Mouse (Mus musculus) cerebellum, adult 11 months (tissue): Measurements from ENCODE around the gene Cep44.

Experiments used
- DNase-seq: peaks from one replicate; pipeline ENCODE4 v3.0.0; 2022

Cep44 gene

DNA sequence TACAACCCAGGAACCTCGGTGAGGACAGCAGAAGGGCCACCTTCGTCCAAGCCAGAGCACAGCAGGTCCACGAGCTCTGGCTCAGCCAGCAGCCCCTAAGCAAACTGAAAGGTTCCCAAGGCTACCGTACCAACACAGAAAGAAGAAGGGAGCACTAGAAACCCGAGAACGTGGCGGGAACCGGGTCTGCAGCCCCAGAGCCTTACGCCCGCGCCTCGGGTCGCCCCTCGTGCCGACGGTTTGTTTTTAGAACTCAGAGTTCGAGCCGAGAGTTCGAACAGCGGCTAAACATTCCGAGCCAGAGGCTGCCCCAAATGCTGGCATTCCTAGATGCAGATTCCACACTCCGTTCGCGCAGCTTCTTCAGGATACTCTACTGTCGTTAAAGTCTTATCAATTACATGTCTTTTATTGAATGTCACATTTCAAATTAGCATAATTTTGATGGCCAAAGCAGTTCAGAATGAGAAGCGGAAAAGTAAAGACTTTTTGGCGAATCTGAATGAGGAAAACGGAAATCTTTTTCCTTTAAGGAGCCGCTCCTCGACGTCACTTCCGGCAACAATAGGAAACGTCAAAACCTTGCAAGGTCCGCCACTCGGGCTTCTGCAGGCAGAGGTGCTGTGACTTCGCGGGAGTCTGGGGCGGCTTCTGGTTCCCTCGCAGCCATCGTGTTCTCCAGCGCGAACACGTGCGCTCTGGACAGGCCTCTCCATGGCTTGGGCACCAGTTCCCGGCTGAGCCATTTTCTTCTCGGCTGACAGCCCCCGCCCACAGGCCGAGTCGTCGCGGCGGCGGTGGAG, at the start of gene Cep44, which contains the start of gene Fbxo8:
Gene Cep44, minus strand, starts transcription at position 490 of the 803 bp plus-strand sequence.
Gene Fbxo8, plus strand, starts transcription at position 533 of the 803 bp plus-strand sequence.
- DNase-seq, result peak; percentile 76

DNA sequence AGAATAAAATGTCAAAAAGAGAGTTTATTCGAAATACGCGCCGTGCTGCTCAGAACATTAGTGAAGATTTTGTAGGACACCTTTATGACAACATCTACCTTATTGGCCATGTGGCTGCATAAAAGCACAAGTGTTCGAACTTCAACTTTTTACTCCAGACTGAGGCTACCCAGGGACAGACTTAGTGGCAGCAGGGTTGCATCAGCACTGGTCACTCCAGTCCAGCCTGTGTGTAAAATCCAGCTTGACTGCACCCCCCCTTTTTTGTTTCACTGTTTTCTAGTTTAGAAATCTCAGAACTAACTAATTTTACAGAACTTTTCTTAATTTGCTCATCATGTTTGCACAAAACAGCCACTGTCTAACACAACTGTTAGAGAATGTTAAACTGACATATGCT, 40.7 kb upstream of the Cep44 start:
- DNase-seq, result no peak

DNA sequence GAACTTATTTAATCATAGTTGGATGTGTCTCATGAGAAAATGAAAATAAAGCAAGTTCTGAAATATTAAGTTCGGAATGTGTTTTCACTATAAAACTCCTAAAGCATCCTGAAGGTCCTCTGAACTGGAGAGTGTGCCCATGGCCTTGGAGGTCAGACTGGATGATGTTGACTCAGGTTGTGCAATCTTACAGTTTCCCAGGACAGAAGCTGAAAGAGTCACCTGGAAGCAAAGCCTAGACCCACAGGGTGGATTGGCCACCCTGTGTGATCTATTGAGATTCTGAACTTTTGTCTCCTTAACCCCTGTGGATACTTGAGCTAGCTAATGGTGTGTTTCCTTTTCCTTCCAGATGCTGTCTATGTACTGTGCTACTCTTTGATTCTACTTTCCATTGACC, 40.2 kb upstream of the Cep44 start:
- no peak for DNase-seq

DNA sequence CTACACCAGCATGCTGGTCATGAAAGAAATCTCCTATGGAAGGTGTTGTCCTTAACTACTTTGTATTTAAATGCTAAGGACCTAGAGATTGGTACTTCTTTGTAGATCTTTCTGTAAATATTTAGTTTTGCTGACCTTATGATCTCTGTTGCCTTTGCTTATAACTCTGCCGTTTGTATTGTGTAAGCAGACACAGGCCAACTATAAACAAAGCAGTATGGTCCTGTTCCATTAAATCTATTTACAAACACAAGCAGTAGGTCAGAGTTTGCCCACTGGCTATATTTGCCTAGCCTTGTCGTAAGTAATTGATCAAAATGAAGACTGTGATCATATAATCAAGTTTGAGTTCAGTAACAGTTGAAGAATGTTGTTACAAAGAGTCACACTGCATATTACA, 38.2 kb upstream of the Cep44 start:
- DNase-seq, result no peak

DNA sequence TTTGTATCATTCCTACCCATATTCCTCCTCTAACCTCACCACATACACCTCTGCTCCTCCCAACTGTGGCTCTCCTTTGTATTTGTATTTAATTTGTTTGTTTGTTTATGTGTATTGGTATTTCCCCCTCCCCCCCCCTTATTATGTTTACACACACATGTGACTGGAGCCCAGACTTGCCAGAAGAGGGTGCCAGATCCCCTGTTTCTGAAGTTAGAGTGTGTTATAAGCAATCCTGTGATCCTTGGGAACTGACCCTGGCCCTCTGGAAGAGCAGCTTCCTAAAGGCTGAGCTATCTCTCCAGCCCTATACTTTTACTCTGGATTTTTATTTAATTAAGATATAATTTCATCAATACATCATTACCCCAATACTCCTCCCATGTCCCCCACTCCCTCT, 32.0 kb upstream of the Cep44 start:
- DNase-seq, result no peak

DNA sequence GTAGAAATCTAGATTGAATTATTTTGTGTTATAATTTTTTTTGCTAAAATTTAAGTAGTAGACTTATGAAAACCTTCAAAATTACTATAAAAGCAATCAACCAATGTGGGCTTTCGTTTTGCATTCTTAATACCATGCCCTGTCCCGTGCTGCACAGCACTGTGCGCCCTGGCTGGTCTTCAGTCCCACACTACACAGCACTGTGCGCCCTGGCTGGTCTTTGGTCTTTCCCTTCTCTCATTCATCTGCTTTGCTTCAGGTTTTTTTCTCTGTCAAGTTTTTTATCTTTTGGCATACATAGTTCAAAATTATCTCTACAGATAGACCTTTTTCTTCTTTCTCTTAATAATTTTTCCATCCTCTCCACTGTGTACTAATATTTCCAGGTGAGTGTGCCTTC, 30.1 kb upstream of the Cep44 start:
- no peak for DNase-seq

DNA sequence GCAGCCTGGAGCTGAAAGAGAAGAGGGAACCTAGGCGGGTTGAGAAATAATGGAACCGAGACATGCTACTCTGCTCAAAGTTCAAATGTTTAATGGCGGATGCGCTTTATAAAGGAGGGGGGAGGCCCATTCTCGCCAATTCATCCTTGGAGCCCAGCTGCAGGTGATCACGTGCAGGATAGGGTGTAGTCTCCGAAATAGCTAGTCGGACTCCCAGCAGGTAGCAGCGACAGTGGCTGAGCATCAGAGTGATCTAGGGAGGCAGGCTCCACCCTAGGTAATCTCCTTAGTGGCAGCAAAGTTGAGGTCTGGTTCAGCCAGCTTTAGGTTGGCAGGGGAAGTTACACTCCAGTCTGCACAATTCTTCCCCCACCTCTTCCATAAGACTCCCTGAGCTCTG, 16.0 kb upstream of the Cep44 start:
- DNase-seq, result no peak

DNA sequence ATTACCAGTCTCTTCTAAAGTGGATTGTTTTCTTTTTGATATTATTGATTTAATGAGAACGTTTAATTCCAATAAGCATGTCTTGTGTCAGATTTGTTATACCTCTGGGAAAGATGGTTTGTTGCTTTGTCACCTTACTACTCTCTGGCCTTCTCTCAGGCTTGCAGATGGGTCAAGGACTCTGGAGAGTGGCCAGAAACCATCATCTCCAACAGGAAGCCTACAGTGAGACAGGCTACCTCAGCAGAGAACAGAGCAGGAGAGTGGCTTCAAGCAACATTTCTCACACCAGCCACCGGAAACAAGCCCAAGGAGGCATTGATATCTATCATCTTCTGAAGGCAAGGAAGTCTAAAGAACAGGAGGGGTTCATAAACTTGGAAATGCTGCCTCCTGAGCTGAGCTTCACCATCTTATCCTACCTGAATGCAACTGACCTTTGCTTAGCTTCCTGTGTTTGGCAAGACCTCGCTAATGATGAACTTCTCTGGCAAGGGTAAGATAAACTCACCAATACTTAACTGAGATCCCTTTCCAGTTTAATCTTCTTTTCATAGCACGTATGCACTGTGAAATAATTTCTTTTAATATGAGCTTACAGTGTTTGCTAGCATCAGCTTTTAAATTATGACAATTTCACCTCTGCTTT, 13.7 kb upstream of the Cep44 start:
- peak; percentile 31 for DNase-seq

DNA sequence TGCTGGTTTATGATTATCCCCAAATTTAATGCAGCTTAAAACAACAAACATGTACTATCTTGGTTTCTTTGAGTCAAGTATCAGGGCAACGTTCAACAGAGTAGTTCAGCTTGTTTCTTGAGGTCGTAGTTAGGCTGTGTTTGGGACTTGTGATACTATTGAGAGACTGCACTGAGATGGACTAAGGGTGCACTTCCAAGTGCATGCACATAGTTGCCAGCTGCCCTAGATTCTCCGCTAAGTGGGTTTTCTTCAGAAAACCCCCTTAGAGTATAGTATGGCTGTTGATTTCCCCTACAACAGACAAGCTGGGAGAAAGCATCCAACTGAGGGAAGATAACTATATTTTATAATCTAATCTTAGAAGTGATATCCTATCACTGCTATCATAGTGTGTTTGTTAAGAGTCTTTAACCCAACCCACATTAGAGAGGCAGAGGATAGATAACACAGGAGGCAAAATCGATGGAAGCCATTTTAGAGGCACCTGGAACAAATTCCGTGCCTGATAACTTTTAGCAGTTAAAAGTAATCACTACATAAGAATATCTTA, 1.8 kb upstream of the Cep44 start:
- DNase-seq, result no peak

DNA sequence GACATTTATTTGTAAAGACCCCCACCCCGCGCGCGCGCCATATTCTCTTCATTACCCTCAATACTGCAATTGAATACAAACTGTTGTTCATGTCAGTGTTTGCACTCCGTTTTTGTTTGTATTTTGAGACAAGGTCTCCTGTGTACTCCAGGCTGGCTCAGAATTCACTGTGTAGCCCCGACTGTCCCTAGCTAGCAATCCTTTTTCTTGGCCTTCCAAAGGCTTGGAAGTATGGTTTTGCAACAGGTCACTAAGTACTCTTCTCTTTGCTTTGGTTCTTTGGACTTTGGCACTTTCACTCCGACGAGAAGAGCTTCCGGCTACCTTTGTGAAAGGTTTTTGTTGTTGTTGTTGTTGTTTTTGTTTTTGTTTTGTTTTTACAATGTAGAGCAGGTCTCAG, 1.2 kb upstream of the Cep44 start:
- no peak for DNase-seq

DNA sequence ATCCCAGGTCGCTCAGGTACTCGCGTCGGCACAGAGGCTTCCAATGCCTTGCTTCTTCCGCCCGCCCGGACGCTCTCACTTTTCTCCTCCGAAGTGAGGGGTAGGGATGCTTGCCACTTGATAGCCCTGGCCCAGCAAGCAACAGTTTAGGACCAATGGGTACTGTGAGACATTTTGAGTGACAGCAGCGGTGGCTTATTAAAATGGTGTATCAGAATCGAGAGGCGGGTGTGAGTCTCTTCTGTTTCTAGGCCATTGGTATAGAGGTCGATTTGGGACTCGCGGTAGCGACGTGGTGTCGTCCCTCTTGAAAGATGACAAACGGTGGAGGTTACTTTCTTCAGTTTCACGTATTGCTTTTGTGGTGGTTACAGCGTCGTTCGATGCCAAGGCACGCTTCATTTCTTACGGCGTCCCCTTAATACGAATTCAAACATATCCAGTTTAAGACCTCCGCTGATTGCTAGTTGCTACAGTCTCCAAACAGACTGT, 560 bp upstream of the Cep44 start:
- DNase-seq, result peak; percentile 79

DNA sequence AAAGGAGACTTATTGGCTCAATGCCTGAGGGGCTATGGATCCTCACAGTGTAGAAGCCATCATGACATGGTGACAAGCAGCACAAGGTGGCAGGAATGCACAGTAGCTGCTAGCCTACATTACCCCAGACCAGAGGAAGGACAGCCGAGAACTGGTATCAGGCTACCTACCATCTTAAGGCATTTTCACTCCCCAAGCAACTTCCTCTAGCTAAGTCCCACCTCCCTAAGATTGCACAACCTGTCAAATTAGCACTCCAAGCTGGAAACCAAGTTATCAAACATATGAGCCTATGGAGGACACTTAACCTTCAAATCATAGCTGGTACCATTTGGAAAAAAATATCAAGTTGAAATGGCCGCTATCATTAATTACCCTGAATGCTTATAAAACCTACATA, 3.0 kb downstream of the Cep44 start:
- no peak for DNase-seq

DNA sequence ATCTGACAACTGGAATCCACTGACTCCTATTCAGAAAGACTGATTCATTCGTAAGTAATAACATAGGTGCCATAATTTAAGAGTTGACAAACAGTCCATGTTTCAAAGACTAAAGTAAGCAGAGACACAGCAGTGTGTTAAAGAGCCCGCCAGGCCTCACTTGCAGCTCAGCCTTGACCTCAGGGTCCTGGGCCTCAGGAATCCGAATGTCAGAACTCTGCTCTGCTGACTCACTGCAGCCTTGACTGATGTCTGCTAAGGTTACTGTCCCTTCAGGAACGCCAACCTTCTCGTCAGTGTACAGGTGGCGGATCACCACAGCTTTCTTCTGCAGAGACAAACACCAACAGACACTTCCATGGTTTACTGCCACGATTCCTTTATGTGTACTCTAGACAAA, 10.1 kb downstream of the Cep44 start:
- DNase-seq, result no peak

DNA sequence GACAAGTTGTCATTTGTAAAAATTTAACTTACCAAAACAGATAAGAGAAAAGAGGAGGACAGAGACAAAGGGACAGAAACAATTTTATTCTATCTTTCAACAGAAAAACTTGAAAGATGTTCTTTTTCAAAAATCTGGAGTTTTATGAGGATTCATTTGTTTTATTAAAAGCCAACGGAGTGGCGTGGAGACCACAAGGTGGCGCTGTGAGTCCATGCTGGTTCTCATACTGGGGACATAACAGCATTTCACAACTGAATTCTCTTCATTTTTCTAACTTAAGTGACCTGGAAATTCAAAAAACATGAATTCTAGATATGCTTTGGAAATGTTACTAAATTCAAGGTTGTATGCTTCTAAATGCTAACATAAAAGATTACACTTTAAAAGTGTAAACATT, 20.5 kb downstream of the Cep44 start:
- DNase-seq, result peak; percentile 21

DNA sequence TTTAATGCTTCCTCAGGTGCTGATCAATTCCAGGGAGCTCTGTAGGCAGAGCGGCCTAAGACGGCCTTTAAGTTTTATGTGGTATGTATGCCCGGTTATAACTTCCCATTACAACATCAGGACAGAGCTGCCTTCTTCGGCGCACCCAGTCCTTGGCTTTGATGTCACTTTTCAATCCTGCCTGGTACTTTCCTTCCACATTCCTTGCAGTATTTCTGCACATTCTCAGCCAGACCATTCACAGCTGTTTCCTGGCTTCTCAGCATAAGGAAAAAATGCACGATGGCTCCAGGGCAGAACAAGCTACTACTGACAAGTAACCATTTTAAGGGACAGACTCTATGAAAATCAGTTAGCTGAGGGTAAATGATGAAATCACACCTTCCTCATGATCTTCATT, 22.0 kb downstream of the Cep44 start:
- no peak for DNase-seq

DNA sequence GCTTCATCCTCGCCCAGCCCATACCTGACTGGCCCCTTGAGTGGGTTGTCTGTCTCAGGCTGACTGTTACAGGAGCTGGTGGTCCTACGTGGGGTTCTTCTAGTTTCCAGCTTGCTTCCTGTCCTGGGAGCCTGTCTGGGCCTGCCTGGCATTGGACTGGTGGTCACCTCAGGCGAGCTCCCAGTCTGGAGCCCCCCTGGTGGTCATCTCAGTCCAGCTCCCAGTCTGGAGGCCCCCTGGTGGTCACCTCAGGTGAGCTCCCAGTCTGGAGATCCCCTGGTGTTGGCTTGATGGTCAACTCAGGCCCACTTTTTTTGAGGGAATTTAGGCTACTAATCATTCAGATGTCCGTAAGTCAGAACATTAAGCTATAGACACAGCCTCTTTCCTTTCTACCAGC, 29.8 kb downstream of the Cep44 start:
- DNase-seq, result no peak

DNA sequence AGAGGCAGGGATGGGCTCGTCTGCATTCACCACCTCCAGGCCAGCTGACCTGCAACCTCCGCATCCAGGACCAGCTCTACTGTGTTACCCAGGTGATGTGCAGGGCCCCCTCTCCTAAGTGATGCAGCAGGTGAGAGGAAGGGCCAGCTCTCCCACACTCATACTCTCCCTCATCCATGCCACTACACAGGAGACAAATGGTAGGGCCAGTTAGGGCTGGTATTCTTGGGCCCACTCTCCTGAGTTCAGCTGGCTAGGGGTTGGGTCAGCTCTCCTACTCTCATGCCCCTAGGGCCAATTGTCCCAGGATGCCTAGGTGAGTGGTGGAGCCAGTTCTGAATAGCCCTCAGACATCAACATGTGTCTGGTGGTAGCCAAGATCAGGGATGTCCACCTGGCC, 30.6 kb downstream of the Cep44 start:
- DNase-seq, result no peak

DNA sequence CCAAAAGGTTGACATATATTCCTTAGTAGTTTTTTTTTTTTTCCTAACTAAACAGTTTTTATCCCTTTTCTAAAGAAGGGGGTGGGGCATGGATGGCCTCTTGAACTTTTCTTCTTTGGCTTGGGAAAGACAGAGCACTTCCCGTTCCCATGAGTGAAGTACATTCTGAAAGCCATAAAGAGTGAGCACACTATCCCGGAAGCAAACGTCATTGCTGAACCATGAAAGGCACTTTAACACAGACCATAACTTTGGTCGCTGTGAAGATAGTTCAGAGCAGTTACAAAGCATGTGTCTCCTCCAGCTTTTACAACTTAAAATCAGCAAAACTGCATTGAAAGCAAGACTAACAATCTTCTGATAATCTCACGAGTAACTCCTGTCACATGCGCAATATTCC, 32.0 kb downstream of the Cep44 start:
- DNase-seq, result no peak

DNA sequence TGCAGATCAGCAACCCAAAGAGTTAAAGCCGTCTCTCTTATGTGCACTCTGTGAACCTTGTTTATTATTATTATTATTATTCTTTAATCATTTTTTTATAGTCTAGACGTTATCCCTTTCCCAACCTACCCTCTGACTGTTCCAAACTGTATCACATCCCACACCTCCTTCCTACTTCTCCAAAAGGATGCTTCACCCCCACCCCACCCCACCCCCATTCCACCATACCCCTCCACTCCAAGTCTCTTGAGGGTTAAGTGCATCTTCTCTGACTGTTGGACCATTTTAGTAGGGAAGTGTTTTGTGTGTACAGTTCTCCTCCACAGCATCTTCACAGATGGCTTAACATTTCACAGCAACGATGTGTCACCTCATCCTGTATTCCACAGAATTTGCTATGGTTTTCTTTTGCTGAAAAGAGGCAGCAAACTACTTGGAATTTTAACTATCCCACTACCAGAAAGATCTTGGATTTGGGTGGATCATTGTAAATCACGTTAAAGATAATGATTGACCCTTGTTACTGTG, 41.8 kb downstream of the Cep44 start:
- DNase-seq, result no peak

DNA sequence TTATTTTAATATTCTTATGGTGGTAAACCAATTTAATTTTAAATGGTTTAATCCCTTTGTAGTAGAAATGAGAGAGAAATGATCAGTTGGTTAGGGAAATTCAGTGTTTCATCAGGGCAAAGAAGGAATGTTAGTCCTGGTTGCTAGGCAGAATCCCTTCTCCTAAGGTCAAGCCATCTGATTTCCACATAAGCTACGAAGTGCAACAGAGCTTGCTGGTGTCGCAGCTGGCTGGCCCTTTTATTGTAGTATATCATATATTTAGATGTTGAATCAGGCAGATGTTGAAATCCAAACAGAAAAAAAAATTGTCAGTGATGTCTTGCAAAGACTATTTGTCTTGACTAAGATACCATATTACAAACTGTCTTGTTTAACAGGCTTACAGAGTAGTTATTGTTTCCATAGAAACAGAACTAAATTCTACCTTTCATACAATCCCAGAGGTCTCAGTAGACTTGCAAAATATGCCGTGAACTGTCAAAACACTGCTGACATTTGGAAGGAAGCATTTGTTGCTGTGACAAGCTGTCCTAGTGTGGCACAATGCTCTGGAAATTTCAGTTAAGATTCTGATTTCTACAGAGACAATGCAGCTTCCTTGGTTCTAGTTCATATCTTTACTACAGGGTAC, 42.4 kb downstream of the Cep44 start:
- no peak for DNase-seq

DNA sequence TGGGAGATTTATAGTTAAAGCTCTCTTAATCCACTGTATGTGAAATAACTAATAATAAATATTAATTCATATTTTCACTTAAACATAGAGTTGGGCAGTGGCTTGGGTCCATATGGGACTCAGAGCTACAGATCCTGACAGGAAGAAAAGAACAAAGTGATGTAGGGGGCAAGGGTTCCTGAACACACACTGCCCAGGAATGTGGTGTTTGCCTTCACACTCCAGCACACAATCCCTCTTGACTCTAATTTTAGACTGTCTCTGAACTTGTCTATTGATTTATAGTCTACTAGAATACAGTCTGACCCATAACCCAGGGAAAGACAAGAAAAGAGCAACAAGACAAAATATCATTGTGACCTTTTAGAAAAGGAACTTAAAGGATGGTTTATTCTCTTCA, 48.9 kb downstream of the Cep44 start:
- DNase-seq, result no peak

DNA sequence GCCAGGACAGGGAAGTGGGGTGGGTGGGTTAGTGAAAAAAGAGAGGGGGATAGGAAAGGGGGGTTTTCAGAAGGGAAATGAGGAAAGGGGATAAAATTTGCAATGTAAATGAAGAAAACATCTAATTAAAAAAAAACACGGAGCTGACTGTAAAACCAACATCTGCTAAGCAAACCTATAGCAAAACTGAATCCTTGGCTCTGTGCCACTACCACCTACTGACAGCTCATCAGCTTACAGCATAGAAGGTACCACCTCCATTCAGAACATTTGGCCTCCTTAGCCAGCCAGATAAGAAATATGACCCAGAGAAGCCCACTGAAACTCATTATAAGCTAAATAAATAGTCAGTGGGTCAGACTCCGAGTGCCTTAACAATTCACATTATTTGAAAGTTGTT, 61.4 kb downstream of the Cep44 start:
- DNase-seq, result no peak

DNA sequence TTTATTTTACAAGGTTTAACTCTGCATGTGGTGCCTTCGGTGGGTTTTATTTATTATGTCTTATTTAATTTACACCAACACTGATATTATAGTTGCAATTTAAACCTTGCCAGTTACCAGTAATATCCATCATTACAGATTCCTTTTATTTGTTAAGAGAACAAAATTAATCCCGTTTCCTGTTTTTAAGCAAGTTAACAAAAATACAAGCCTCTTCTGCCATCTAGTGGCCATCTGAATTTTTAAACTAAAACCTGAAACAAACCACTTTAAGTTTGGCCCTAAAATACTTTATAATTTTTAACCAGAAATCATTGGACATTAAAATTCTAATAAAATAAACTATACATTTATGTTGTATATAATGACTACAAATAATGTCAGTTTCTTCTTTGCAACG, 64.8 kb downstream of the Cep44 start:
- no peak for DNase-seq
